Mouse (Mus musculus): Measurements from ENCODE around the gene Rln1. TPM values are rescaled to one million over a fixed set of nuclear protein-coding genes. Genes with fewer than 3 reads are reported as not detected.

The Rln1 gene
- polyA plus RNA-seq (2011; ENCODE audit: insufficient read depth, insufficient read length, low replicate concordance, missing spikeins): not detected in 2 replicates

- Histone ChIP-seq H3K4me3 (replicated peaks; ENCODE audit: control insufficient read depth, low read depth, low read length) (no peak within 1 kb of the TSS), H3K27ac (ENCODE audit: control insufficient read depth, insufficient read depth, low read depth, low read length, poor library complexity) (no peak within 1 kb of the TSS), H3K4me1 (ENCODE audit: control insufficient read depth, insufficient read depth, low read length) (no peaks in the 10 kb centered on the region)
- WGBS: 18% methylated on average over 23 of the region's 23 CpGs
- TF ChIP-seq POLR2A (IDR thresholded peaks at IDR 0.05; ENCODE audit: borderline replicate concordance, control insufficient read depth, low read depth, low read length) (no peak), CTCF (IDR thresholded peaks at IDR 0.05; ENCODE audit: control insufficient read depth, insufficient read depth, low read length) (no peak)
These were observed at the start of gene Rln1 for GRCm38 (mm10) chr19:29334068-29334745. Gene Rln1, minus strand, starts transcription at chr19:29334670.

- Histone ChIP-seq H3K4me1 (ENCODE audit: control insufficient read depth, insufficient read depth, low read length) (peaks cover 1% of the 10 kb centered on the region; the same call in 1 of the 2 replicates), H3K27ac (ENCODE audit: control insufficient read depth, insufficient read depth, low read depth, low read length, poor library complexity) (no peak overlapping the region), H3K4me3 (replicated peaks; ENCODE audit: control insufficient read depth, low read depth, low read length) (no peak overlapping the region)
- WGBS: 52% methylated on average over 5 of the region's 5 CpGs
- TF ChIP-seq POLR2A (IDR thresholded peaks at IDR 0.05; ENCODE audit: borderline replicate concordance, control insufficient read depth, low read depth, low read length) (no peak), CTCF (IDR thresholded peaks at IDR 0.05; ENCODE audit: control insufficient read depth, insufficient read depth, low read length) (no peak)
These were observed 48.9 kb upstream of the Rln1 start for GRCm38 (mm10) chr19:29383368-29383767.

GRCm38 (mm10) chr19:29379839-29380603 is 45.6 kb upstream of the Rln1 start:
- Histone ChIP-seq H3K27ac (ENCODE audit: control insufficient read depth, insufficient read depth, low read depth, low read length, poor library complexity) (no peak overlapping the region), H3K4me3 (replicated peaks; ENCODE audit: control insufficient read depth, low read depth, low read length) (no peak overlapping the region), H3K4me1 (ENCODE audit: control insufficient read depth, insufficient read depth, low read length) (peaks cover 1% of the 10 kb centered on the region; the same call in 1 of the 2 replicates)
- TF ChIP-seq CTCF (IDR thresholded peaks at IDR 0.05; ENCODE audit: control insufficient read depth, insufficient read depth, low read length) (no peak), POLR2A (IDR thresholded peaks at IDR 0.05; ENCODE audit: borderline replicate concordance, control insufficient read depth, low read depth, low read length) (no peak)
- 83% methylated on average over 14 of the region's 14 CpGs for WGBS

GRCm38 (mm10) chr19:29376382-29376781 is 41.9 kb upstream of the Rln1 start:
- Histone ChIP-seq H3K27ac (ENCODE audit: control insufficient read depth, insufficient read depth, low read depth, low read length, poor library complexity) (no peak overlapping the region), H3K4me1 (ENCODE audit: control insufficient read depth, insufficient read depth, low read length) (peaks cover 1% of the 10 kb centered on the region; the same call in 1 of the 2 replicates), H3K4me3 (replicated peaks; ENCODE audit: control insufficient read depth, low read depth, low read length) (no peak overlapping the region)
- 68% methylated on average over 3 of the region's 3 CpGs for WGBS
- TF ChIP-seq CTCF (IDR thresholded peaks at IDR 0.05; ENCODE audit: control insufficient read depth, insufficient read depth, low read length) (no peak), POLR2A (IDR thresholded peaks at IDR 0.05; ENCODE audit: borderline replicate concordance, control insufficient read depth, low read depth, low read length) (no peak)

GRCm38 (mm10) chr19:29374947-29375346 is 40.5 kb upstream of the Rln1 start:
- H3K4me3 ChIP-seq (replicated peaks; ENCODE audit: control insufficient read depth, low read depth, low read length): no peak overlapping the region
- no peak overlapping the region for H3K27ac ChIP-seq (ENCODE audit: control insufficient read depth, insufficient read depth, low read depth, low read length, poor library complexity)
- TF ChIP-seq POLR2A (IDR thresholded peaks at IDR 0.05; ENCODE audit: borderline replicate concordance, control insufficient read depth, low read depth, low read length) (no peak), CTCF (IDR thresholded peaks at IDR 0.05; ENCODE audit: control insufficient read depth, insufficient read depth, low read length) (no peak)
- 74% methylated on average over 9 of the region's 9 CpGs for WGBS
- H3K4me1 ChIP-seq (ENCODE audit: control insufficient read depth, insufficient read depth, low read length): peaks cover 1% of the 10 kb centered on the region; the same call in 1 of the 2 replicates

GRCm38 (mm10) chr19:29373438-29373837 is 39.0 kb upstream of the Rln1 start:
- peaks cover 1% of the 10 kb centered on the region; the same call in 1 of the 2 replicates for H3K4me1 ChIP-seq (ENCODE audit: control insufficient read depth, insufficient read depth, low read length)
- H3K4me3 ChIP-seq (replicated peaks; ENCODE audit: control insufficient read depth, low read depth, low read length): no peak overlapping the region
- TF ChIP-seq CTCF (IDR thresholded peaks at IDR 0.05; ENCODE audit: control insufficient read depth, insufficient read depth, low read length): no peak
- no peak for TF ChIP-seq POLR2A (IDR thresholded peaks at IDR 0.05; ENCODE audit: borderline replicate concordance, control insufficient read depth, low read depth, low read length)
- 88% methylated on average over 11 of the region's 11 CpGs for WGBS
- no peak overlapping the region for H3K27ac ChIP-seq (ENCODE audit: control insufficient read depth, insufficient read depth, low read depth, low read length, poor library complexity)

- Histone ChIP-seq H3K4me1 (ENCODE audit: control insufficient read depth, insufficient read depth, low read length) (peaks cover 1% of the 10 kb centered on the region; the same call in 1 of the 2 replicates), H3K4me3 (replicated peaks; ENCODE audit: control insufficient read depth, low read depth, low read length) (no peak overlapping the region), H3K27ac (ENCODE audit: control insufficient read depth, insufficient read depth, low read depth, low read length, poor library complexity) (no peak overlapping the region)
- WGBS: 40% methylated on average over 3 of the region's 3 CpGs
- TF ChIP-seq POLR2A (IDR thresholded peaks at IDR 0.05; ENCODE audit: borderline replicate concordance, control insufficient read depth, low read depth, low read length) (no peak), CTCF (IDR thresholded peaks at IDR 0.05; ENCODE audit: control insufficient read depth, insufficient read depth, low read length) (no peak)
These were observed 38.2 kb upstream of the Rln1 start for GRCm38 (mm10) chr19:29372621-29373020.

- H3K4me3 ChIP-seq (replicated peaks; ENCODE audit: control insufficient read depth, low read depth, low read length): peak overlapping the region; percentile 70
These were observed 37.7 kb upstream of the Rln1 start for GRCm38 (mm10) chr19:29372138-29372537.

More at GRCm38 (mm10) chr19:29372138-29372537, 37.7 kb upstream of the Rln1 start:
- peaks cover 1% of the 10 kb centered on the region; the same call in 1 of the 2 replicates for H3K4me1 ChIP-seq (ENCODE audit: control insufficient read depth, insufficient read depth, low read length)
- H3K27ac ChIP-seq (ENCODE audit: control insufficient read depth, insufficient read depth, low read depth, low read length, poor library complexity): peak overlapping the region; percentile 2; the same call in 1 of the 2 replicates
- TF ChIP-seq POLR2A (IDR thresholded peaks at IDR 0.05; ENCODE audit: borderline replicate concordance, control insufficient read depth, low read depth, low read length) (no peak), CTCF (IDR thresholded peaks at IDR 0.05; ENCODE audit: control insufficient read depth, insufficient read depth, low read length) (no peak)
- WGBS: 4% methylated on average over 4 of the region's 4 CpGs

Data from bone marrow, adult 2 months (tissue).